Mouse (Mus musculus) central nervous system, embryonic 14 days (tissue): ENCODE results near the gene Atxn7. TPM values are rescaled to one million over a fixed set of nuclear protein-coding genes. Genes with fewer than 3 reads are reported as not detected.

ENCODE experiments used
- polyA plus RNA-seq: library from polyadenylated mRNA; depleted of rRNA; stranded (reverse); fragments of >200 nt; gene quantifications from 2 replicates; pipeline ENCODE4 v1.2.3, GENCODE M21; 2012; rRNA removed

Gene Atxn7
- 17.8 and 19.1 TPM in 2 replicates for polyA plus RNA-seq

GRCm38 (mm10) chr14:13961401-13962112 lies at the start of gene Atxn7, which contains the start of gene Thoc7:
TSS of gene Atxn7 (plus strand) at chr14:13961440.
TSS of gene Thoc7 (minus strand) at chr14:13961852.

GRCm38 (mm10) chr14:13914387-13915082 lies 46.7 kb upstream of the Atxn7 start, which contains the start of gene Gm281:
TSS of gene Gm281 (minus strand) at chr14:13914478.

GRCm38 (mm10) chr14:14120230-14121096 lies 159.2 kb downstream of the Atxn7 start, which contains the start of gene Psmd6:
TSS of gene Psmd6 (minus strand) at chr14:14120984.

Other genes with a start within 250 kb of the Atxn7 start
- gene Gm281, start 47.0 kb upstream of the Atxn7 start, polyA plus RNA-seq, result 0.01 and 0.03 TPM in 2 replicates
- 128 and 139 TPM in 2 replicates for gene Thoc7, start 412 bp downstream of the Atxn7 start, polyA plus RNA-seq
- gene Psmd6, start 159.5 kb downstream of the Atxn7 start, polyA plus RNA-seq, result 124 and 132 TPM in 2 replicates
- gene Olfr720, start 225.4 kb downstream of the Atxn7 start, polyA plus RNA-seq, result not detected in 2 replicates